Mouse (Mus musculus): ENCODE data around the gene Dclk1.

The Dclk1 gene

GRCm38 (mm10) chr3:55543929-55544684, 301.9 kb downstream of the Dclk1 start:
- DNase-seq: no peak

DNA sequence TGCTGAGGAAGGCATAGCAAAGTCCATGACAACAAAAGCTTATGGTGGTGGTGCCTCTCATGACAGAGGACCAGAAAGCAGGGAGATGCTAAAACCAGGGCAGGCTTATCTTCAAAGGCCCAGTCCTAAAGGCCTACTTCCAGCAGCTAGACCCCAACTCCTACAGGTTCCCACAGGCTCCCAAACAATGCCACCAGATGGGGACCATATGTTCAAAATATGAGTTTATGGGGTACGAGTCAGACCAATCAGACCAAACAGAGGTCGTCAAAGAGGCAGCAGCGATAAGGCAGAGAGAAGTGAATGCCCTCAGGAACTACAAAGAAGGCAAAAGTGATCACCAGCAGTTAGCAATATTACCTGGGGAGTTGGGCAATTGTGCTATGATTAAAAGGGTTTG, 303.1 kb downstream of the Dclk1 start:
- DNase-seq: no peak

DNA sequence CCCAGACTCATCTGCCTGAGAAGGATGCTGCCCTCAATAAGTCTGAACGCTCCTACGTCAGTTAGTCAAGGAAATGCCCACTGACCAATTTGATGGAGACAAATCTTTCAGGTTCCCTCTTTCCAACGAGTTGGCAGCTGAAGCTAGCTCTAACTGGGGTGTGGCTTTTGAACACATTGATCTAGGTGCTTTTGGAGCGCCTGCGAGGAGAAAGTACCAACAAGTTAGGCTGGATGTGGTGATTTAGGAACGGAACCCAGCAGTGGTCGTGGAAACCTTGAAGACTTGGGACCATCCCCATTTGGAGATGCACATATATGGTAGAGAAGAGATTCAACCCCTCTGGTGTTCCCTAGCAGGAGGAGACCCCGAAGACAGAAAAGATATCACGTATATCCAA, 303.8 kb downstream of the Dclk1 start:
- no peak for DNase-seq

GRCm38 (mm10) chr3:55547106-55547505, 304.9 kb downstream of the Dclk1 start:
- no peak for DNase-seq

- DNase-seq: no peak
Observed at GRCm38 (mm10) chr3:55549376-55549775, 307.2 kb downstream of the Dclk1 start.

- DNase-seq: no peak
Observed at GRCm38 (mm10) chr3:55550962-55551361, 308.8 kb downstream of the Dclk1 start.

DNA sequence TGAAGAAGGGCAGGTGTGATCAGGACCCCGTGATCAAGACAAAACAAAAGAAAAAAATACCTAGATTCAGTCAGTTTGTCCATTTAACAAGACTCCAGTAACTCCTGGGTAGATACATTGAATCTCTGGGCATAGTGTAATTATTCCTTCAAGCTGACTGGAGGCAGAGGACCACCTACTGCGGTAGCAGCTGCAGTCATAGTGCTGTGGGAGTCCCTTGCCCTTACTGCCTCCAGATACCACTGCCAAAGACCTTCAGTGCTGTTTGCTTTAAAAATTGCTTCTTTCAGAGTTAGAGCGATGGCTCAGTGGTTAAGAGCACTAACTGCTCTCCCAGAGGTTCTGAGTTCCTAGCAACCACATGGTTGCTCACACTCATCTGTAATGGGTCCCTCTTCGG, 309.7 kb downstream of the Dclk1 start:
- no peak for DNase-seq

DNA sequence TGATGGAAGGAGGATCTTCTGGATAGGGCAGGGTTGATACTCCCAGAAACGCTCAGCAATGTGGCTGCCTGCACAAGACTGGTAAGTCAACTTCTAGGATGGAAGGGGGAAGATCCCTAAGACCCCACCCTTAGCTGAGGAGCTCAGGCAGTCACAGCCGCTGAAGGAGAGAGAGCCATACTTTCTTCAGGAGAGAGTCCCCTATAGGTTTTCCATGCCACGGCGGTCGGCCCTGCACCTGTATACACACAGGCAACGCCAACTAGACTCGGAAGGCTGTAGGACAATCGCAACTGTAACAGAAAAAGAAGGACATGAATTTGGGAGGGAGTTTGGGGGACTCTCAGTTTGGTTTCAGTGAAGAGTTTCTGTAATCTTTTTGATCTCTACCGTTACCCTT, 310.9 kb downstream of the Dclk1 start:
- DNase-seq: no peak

DNA sequence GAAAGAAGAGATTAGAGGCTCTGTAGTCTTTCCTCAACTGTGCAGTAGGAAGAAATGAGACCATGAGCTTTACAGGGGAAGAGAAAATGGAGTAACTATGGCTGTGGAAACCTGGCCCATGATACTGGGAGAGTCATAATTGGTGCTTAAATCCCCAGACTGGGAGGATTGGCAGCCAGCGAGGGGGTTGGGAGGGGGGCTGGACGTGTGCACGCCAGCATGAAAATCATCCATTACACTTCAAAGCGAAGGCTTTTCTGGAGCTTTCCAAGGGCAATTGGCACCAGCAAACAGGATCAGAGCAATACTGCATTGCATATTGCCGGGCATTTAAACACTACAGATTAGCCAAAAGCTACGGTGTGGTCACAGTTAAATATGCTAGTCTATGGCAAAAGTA, 313.7 kb downstream of the Dclk1 start:
- DNase-seq: no peak

DNA sequence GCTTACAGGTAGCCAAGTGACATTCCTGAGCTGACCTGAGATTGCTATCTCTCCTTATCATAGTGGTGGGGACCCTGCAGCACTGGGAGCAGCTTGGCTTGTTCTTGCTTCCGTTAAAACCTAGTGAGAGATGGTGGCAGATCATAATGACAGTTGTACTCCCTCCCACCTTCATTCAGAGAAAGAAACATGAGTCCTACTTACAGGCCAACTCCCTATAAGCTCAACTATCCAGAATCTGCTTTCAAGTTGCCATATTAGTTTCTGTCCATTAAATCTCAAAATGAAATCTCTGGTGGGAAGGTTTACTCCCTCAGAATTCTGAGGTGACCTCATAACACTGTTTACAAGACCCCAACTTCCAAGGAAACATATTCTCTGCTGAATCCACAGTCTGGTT, 316.4 kb downstream of the Dclk1 start:
- no peak for DNase-seq

- DNase-seq: no peak
Observed at GRCm38 (mm10) chr3:55567476-55567875, 325.3 kb downstream of the Dclk1 start.

DNA sequence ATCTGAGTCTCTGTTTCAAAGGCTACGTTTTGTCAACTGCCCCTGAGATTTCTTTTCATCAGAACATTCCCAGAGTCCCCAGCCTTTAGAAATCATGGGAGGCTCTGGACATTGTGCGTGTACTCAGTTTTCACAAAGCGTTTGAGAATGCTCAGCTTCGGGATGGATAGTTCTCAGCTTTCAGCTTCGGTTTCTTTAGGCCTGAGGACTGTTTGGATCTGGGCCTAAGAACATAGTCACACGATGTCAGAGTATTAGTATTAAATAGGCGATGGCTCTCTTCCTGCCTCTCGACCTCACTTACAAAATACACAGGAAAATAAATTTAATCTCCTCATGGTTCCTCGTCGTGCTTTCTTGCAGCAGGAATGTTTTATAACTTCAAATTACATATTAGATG, 327.4 kb downstream of the Dclk1 start:
- DNase-seq: no peak

DNA sequence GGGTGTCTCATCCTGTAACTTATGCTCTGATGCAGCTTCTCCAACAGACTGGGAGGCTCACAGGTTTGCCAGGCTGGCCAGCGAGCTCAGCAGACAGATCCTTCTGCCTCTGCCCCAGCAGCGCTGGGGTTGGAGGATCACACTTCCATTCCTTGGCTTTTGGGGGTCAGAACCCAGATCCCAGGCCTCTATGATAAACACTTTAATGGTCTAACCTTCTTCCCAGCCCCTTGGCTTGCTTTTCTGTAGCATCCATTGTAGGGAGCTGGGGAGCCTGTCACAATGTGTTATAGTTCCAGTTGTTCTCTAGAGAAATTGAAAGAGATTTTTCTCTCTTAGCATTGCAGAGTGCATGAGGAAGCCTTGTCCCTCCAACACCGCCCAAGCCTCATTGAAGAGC, 328.9 kb downstream of the Dclk1 start:
- no peak for DNase-seq

DNA sequence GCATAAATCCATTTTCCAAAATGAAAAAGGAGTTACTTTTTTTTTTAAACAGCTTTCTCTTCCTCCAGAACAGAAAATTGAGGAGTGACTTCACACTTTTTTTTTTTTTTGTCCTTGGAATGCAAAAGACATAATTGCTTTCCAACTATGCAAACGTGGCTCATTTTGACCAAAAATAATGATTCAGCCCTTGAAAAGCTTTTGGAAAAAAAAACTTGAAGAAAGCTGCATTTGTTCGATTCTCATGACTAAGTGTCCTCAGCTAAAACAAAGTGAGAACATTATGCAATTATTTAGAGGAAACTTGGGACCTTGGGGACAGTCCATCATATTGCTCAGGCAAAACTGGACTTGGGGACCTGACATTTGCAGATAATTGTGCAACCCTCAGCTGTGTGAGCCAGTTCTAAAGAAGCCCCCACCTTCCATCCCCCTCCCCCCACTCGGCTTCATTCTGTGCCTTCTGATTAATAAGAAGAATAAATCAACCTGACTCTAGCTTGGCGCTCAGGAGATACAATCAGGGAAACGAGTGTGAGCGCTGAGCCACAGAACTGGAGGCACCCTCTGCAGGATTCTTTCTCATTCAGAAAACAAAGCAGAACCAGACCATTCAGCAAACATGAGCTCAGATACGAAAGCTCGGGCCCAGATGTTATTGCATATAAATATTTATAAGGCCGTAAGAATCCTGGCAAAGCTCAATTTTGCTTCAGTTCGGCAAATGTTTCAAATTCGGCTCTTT, 329.6 kb downstream of the Dclk1 start:
- DNase-seq: peak; percentile 32

DNA sequence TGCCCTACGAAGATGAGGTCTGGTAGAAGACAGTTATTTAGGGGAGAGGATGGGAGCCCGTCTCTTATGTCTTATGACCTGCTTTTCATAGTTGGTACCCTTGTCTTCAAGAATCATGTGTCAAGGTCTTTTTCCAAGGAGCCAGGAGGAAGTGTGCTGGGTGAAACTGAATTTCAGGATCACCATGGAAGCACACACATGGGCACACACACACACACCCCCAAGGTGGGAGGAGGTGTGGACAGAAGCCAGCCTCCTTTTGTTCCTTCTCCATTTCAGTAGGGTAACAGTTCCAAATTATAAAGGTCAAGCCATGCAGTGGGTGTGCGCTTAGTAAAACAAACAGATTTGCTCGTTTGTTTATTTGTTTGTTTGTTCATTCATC, 330.1 kb downstream of the Dclk1 start:
- no peak for DNase-seq

GRCm38 (mm10) chr3:55574003-55574402, 331.8 kb downstream of the Dclk1 start:
- no peak for DNase-seq

DNA sequence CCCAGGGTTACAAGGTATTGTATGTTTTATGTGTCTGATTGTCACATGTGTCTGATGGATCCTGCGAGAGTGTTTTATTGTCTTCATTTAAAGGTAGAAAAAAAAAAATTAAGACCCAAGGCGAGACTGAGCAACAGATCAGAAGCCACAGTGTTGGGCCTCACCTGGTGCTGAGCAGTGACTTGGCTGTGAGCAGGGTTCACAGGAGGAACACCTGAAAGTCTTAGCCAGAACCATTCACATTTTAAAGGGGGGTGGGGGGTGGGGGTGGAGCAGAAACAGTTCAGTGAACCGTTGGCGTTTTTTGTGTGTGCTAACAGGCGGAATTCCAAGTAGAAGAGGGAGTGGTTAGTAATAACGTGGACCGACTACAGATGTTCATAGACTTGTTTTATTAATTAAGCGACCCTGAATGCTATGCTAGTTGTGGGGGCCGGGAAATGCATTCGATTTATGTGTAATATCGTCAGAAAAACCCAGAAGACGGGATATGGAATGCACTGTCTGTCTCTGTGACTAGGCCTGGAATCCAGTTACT, 345.3 kb downstream of the Dclk1 start:
- DNase-seq: no peak

- no peak for DNase-seq
Observed at GRCm38 (mm10) chr3:55587972-55588946, 346.1 kb downstream of the Dclk1 start.

All from layer of hippocampus, adult 9-11 months (tissue).